Mouse (Mus musculus) layer of hippocampus, adult 11-12 months (tissue): Measurements from ENCODE around the gene S100z.

Experiments used
- DNase-seq: peaks from one replicate; pipeline ENCODE4 v3.0.0; 2022; ENCODE audit warnings: low spot score

The S100z gene

DNA sequence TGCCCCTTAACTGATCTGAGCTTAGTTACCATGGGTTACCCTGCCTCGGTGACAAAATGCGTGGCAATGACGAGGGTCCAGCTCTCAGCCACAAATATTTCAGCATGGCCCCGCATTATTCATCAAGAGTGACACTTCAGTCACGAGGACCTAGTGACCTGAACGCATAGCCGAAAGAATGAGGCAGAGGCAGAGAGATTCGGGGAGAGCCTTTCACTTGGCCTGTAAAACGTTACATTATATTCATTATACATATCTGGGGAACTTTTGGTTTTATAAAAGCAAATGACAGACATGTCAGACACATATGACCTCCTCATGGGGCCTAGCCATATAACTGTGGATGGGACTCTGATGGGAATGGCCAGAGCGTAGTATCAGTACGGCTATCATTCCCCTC lies 33.7 kb downstream of the S100z start, which contains the start of gene Crhbp:
TSS of gene Crhbp (minus strand) at position 101 of the 400 bp plus-strand sequence.
- no peak for DNase-seq

DNA sequence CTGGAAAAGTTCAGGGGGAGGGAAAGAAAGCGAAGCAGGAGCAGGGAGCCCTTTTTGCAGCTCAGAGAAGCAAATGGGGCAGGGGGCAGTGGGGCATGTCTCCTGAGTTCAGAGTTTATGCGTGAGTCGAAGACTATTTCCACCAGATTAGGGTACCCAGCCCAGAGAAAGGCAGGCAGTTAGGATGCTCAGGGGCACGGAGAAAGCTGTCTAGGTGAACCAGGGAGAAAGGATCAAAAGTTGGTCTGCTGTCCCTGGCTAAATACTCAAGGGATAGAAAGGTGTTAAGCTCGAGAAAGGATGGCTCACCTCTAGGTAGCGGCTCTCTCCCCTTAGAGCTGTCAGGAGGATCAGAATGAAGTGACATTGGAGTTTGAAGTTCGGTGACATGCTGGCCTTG lies 34.2 kb downstream of the S100z start:
- DNase-seq, result no peak

DNA sequence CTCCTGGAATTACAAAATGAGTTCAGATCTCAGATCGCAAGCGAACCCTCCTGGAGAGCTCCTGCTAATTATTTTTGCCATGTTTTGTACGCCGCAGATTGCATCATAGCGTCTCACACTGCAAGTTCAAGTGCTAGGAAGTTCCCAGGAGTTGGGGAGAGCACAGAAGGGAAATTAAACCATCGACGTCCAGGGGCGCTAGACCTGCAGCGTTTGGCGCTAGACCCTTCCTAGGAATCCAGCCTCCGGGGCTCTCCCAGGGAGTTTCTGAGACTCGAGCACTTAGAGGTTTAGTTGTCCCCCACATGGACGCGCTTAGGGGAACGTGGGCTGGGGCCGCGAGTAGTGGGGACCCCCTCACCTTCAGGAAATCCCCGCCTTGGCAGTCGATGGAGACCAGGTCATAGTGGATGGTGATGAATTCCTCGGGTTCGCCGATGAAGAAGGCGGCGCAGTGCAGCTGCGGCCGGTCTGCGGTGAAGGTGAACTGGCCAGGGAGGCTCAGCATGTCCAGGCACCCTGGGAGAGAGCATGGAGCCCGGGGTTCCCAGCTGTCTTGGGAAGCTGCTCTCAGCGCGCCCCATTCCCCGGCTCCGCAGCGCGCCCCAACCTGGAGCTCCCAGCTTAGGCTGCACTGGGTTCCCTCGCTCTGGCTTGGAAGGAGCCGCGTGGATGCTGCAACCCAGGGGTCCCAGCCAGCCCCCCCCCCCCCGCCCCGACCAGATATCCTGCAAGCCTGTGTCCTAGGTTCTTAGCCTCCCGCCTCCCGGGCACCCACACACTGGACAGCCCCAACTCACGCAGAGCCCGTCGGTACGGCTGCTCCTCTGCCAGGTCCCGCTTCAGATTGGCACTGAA lies 34.9 kb downstream of the S100z start:
- no peak for DNase-seq

DNA sequence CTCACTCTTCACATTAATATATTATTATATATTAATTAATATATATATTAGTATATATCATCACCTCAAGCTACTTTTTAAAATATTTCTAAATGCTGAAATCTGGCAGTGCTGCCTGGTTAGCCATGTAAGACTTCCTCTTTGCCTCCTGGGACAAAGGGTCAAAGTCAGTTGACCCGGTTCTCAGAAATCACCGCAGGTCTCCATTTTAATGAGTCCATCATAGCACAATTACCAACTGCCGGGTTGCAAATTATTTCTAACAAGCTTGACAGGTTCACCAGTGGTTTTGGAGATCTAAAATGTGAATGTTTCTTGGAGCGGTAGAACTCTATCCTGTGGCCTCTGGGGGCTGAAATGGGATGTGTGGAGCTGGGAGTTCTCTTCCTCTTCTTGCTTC lies 35.6 kb downstream of the S100z start:
- no peak for DNase-seq

DNA sequence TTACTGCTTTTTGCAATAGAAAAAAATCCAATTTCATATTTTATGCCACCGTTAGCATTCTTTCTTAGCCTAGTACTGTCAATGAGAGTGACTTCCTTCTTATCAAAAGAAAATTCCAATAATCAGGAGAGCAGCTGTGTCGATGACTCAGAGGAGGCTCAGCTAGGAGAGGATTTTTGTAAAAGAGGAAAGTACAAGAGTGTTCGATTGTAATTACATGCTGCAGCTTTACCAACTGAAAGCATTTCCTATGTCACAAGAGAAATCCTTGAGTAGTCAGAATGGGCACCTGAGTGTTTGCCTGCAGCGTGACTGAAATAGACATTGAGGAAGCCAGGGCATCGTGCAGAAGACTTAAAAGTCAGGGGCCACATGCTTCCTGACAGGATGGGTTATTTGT lies 39.0 kb downstream of the S100z start:
- no peak for DNase-seq

DNA sequence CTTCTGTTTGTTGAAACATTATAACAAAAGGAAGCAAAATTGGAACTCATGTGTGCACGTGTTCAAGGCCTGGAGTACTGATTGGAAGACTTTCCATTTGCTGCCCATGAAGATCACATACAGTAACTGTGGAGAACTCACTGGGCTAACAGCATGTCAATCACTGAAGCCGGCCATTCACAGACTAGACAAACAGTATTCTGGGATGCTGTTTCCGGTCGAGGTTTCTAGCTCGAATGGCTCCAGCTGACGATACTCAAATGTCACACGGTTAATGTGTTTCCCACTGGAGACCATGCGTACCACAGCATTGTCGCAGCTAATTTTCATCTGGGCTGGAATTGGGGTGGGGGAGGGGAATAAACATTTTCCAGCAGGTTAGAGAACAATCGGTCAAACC lies 46.8 kb downstream of the S100z start:
- DNase-seq, result no peak

DNA sequence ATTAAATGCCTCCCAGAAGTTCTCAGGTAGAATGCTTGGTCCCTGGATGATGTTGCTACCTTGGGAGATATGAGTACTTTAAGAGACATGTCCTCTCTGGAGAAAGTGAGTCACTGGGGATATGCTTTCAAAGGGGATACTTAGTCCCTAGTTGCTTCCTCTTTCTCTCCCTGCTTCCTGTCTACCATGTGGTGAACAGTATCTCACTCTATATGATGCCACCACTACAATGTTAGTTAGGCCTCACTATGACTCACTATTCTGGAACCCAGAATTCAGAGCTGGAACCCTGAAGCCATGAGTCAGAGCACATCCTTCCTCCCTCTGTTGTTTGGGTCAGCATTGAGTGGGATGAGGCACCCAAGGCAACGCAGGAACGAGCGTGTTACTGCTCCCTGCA lies 51.0 kb downstream of the S100z start:
- no peak for DNase-seq
